Mouse (Mus musculus) testis, adult 2 months (tissue): ENCODE measurements around the gene Gpr12.

Experiments used
- CTCF ChIP-seq: fragments of 200-500 bp; IDR thresholded peaks from 2 replicates; pipeline ENCODE4 v1.5.1; 2012; ENCODE audit warnings: low read depth, mild to moderate bottlenecking, inconsistent platforms, low read length, moderate library complexity; ENCODE audit not compliant: control insufficient read depth, insufficient read depth, insufficient replicate concordance
- POLR2A ChIP-seq: fragments of 200-500 bp; IDR thresholded peaks from 2 replicates; pipeline ENCODE4 v1.6.1; 2012; ENCODE audit warnings: low read depth, mild to moderate bottlenecking, inconsistent platforms, low read length, moderate library complexity; ENCODE audit not compliant: control insufficient read depth

- TF ChIP-seq POLR2A (no peak), CTCF (peak; percentile 34; the same call in 1 of the 2 replicates)
Measured at GRCm38 (mm10) chr5:146586357-146587070, 1.5 kb upstream of the Gpr12 start.
